Mouse (Mus musculus) adrenal gland, postnatal 36 days (tissue): ENCODE results near the gene Abhd4. TPM values are rescaled to one million over a fixed set of nuclear protein-coding genes. Genes with fewer than 3 reads are reported as not detected.

Source experiments
- DNase-seq, 2 experiments: peaks; one replicate each; pipeline ENCODE4 v3.0.0; 2021; ENCODE audit warnings: mixed read lengths in 1 of 2
- total RNA-seq, 2 experiments: library from RNA; stranded (reverse); gene quantifications; 2 replicates each; pipeline ENCODE4 v1.2.3; 2021

Abhd4 gene
- total RNA-seq, 2 experiments from 2014 or later = 479 to 663 TPM

GRCm38 (mm10) chr14:54276446-54276845 is 22.5 kb downstream of the Abhd4 start:
- no peak for DNase-seq

GRCm38 (mm10) chr14:54284839-54285238 is 30.9 kb downstream of the Abhd4 start, which contains the start of gene Olfr49:
TSS of gene Olfr49 (minus strand) at chr14:54284939.
- no peak for DNase-seq

- DNase-seq = peak; percentile 78 to 87
Measured at GRCm38 (mm10) chr14:54300136-54300535, 46.1 kb downstream of the Abhd4 start.

GRCm38 (mm10) chr14:54300676-54301075 is 46.7 kb downstream of the Abhd4 start:
- peak; percentile 18 to 64 for DNase-seq

GRCm38 (mm10) chr14:54311763-54312162 is 57.8 kb downstream of the Abhd4 start:
- DNase-seq = peak; percentile 39 to 40

Other genes starting within 250 kb of the Abhd4 start
- gene Dad1, start 84 bp upstream of the Abhd4 start, total RNA-seq = 100 to 1,000 TPM; 341 to 382 TPM
- not detected for gene Olfr49, start 30.8 kb downstream of the Abhd4 start, total RNA-seq
- gene Oxa1l, start 106.6 kb downstream of the Abhd4 start, total RNA-seq = 100 to 1,000 TPM in 1 of 2 experiments, 10 to 100 TPM in 1; 81.8 to 102 TPM
- 1 to 10 TPM; 3.8 to 4.0 TPM for gene Slc7a7, start 163.6 kb downstream of the Abhd4 start, total RNA-seq
- 100 to 1,000 TPM; 211 to 217 TPM for gene Mrpl52, start 172.7 kb downstream of the Abhd4 start, total RNA-seq
- gene Mmp14, start 177.4 kb downstream of the Abhd4 start, total RNA-seq = 10 to 100 TPM; 42.2 to 54.4 TPM
- gene Lrp10, start 209.9 kb downstream of the Abhd4 start, total RNA-seq = 100 to 1,000 TPM; 106 to 131 TPM
- gene Rem2, start 221.9 kb downstream of the Abhd4 start, total RNA-seq = under 1 TPM; 0.66 to 0.79 TPM